Mouse (Mus musculus): ENCODE measurements around the gene Rhbdf2. TPM values are rescaled to one million over a fixed set of nuclear protein-coding genes. Genes with fewer than 3 reads are reported as not detected.
A peak's percentile ranks its signal among the peaks of the same experiment; 100 is the strongest.

Gene Rhbdf2
- polyA plus RNA-seq, 1 experiment from 2014 or later = 7.2 TPM

- Histone ChIP-seq H3K4me2 (no peak overlapping the region), H3K4me1 (replicated peaks) (peaks cover 28% of the 10 kb centered on the region), H3K36me3 (replicated peaks) (no peaks in the 10 kb centered on the region), H3K27ac (replicated peaks) (no peak overlapping the region), H3K4me3 (replicated peaks) (no peak overlapping the region), H3K27me3 (peaks cover 59% of the 10 kb centered on the region), H3K9ac (no peak overlapping the region), H3K9me3 (replicated peaks) (no peaks in the 10 kb centered on the region)
- WGBS (ENCODE audit: insufficient replicate concordance) = 73% methylated on average over 13 of the region's 13 CpGs
- no peak for ATAC-seq (ENCODE audit: insufficient read depth)
Observed at GRCm38 (mm10) chr11:116649711-116650337, 23.0 kb upstream of the Rhbdf2 start.

GRCm38 (mm10) chr11:116648976-116649375 is 22.2 kb upstream of the Rhbdf2 start:
- WGBS (ENCODE audit: insufficient replicate concordance) = 73% methylated on average over 10 of the region's 10 CpGs
- peaks cover 26% of the 10 kb centered on the region for H3K4me1 ChIP-seq (replicated peaks)
- H3K4me2 ChIP-seq = no peak overlapping the region
- no peaks in the 10 kb centered on the region for H3K9me3 ChIP-seq (replicated peaks)
- ATAC-seq (ENCODE audit: insufficient read depth) = no peak
- H3K9ac ChIP-seq = no peak overlapping the region
- H3K36me3 ChIP-seq (replicated peaks) = no peaks in the 10 kb centered on the region
- no peak overlapping the region for H3K4me3 ChIP-seq (replicated peaks)
- 0 out of 2 replicates have a peak overlapping the region, but pooled peaks have one; percentile 57 for H3K27ac ChIP-seq (replicated peaks)
- peaks cover 59% of the 10 kb centered on the region for H3K27me3 ChIP-seq

- H3K36me3 ChIP-seq (replicated peaks) = no peaks in the 10 kb centered on the region
- peaks cover 27% of the 10 kb centered on the region for H3K4me1 ChIP-seq (replicated peaks)
- WGBS (ENCODE audit: insufficient replicate concordance) = 59% methylated on average over 18 of the region's 18 CpGs
- H3K9me3 ChIP-seq (replicated peaks) = no peaks in the 10 kb centered on the region
- no peak overlapping the region for H3K9ac ChIP-seq
- peaks cover 59% of the 10 kb centered on the region for H3K27me3 ChIP-seq
- H3K4me3 ChIP-seq (replicated peaks) = no peak overlapping the region
- H3K27ac ChIP-seq (replicated peaks) = peak overlapping the region; percentile 57
- H3K4me2 ChIP-seq = no peak overlapping the region
- no peak for ATAC-seq (ENCODE audit: insufficient read depth)
Observed at GRCm38 (mm10) chr11:116648213-116648921, 21.5 kb upstream of the Rhbdf2 start.

GRCm38 (mm10) chr11:116647340-116647991 is 20.6 kb upstream of the Rhbdf2 start:
- 36% methylated on average over 11 of the region's 11 CpGs for WGBS (ENCODE audit: insufficient replicate concordance)
- Histone ChIP-seq H3K27ac (replicated peaks) (peak overlapping the region; percentile 57; the same call in 1 of the 2 replicates), H3K27me3 (peaks cover 59% of the 10 kb centered on the region)

GRCm38 (mm10) chr11:116646771-116647170 is 20.0 kb upstream of the Rhbdf2 start:
- H3K27ac ChIP-seq (replicated peaks) = no peak overlapping the region
- no peak overlapping the region for H3K4me3 ChIP-seq (replicated peaks)
- ATAC-seq (ENCODE audit: insufficient read depth) = no peak
- H3K9ac ChIP-seq = no peak overlapping the region
- peak overlapping the region; percentile 15; the same call in 1 of the 2 replicates for H3K4me2 ChIP-seq
- H3K27me3 ChIP-seq = peaks cover 52% of the 10 kb centered on the region
- no peaks in the 10 kb centered on the region for H3K36me3 ChIP-seq (replicated peaks)
- WGBS (ENCODE audit: insufficient replicate concordance) = 79% methylated on average over 7 of the region's 7 CpGs
- H3K4me1 ChIP-seq (replicated peaks) = peaks cover 29% of the 10 kb centered on the region
- no peaks in the 10 kb centered on the region for H3K9me3 ChIP-seq (replicated peaks)

More at GRCm38 (mm10) chr11:116647340-116647991, 20.6 kb upstream of the Rhbdf2 start:
- Histone ChIP-seq H3K4me2 (peak overlapping the region; percentile 15), H3K9ac (no peak overlapping the region), H3K4me1 (replicated peaks) (peaks cover 29% of the 10 kb centered on the region), H3K4me3 (replicated peaks) (no peak overlapping the region), H3K9me3 (replicated peaks) (no peaks in the 10 kb centered on the region), H3K36me3 (replicated peaks) (no peaks in the 10 kb centered on the region)
- peak; percentile 67 for ATAC-seq (ENCODE audit: insufficient read depth)

GRCm38 (mm10) chr11:116646136-116646535 is 19.3 kb upstream of the Rhbdf2 start:
- H3K4me3 ChIP-seq (replicated peaks) = no peak overlapping the region
- H3K4me1 ChIP-seq (replicated peaks) = peaks cover 29% of the 10 kb centered on the region
- H3K9me3 ChIP-seq (replicated peaks) = no peaks in the 10 kb centered on the region
- no peak for ATAC-seq (ENCODE audit: insufficient read depth)
- WGBS (ENCODE audit: insufficient replicate concordance) = 66% methylated on average over 11 of the region's 11 CpGs
- no peak overlapping the region for H3K27ac ChIP-seq (replicated peaks)
- H3K9ac ChIP-seq = no peak overlapping the region
- peaks cover 45% of the 10 kb centered on the region for H3K27me3 ChIP-seq
- H3K4me2 ChIP-seq = no peak overlapping the region
- no peaks in the 10 kb centered on the region for H3K36me3 ChIP-seq (replicated peaks)

GRCm38 (mm10) chr11:116645446-116646110 is 18.8 kb upstream of the Rhbdf2 start:
- no peak for ATAC-seq (ENCODE audit: insufficient read depth)
- Histone ChIP-seq H3K4me1 (replicated peaks) (peaks cover 29% of the 10 kb centered on the region), H3K9me3 (replicated peaks) (no peaks in the 10 kb centered on the region), H3K27me3 (peaks cover 40% of the 10 kb centered on the region), H3K36me3 (replicated peaks) (no peaks in the 10 kb centered on the region), H3K4me2 (no peak overlapping the region), H3K9ac (no peak overlapping the region), H3K4me3 (replicated peaks) (no peak overlapping the region), H3K27ac (replicated peaks) (no peak overlapping the region)
- WGBS (ENCODE audit: insufficient replicate concordance) = 56% methylated on average over 8 of the region's 8 CpGs

- Histone ChIP-seq H3K9ac (no peak overlapping the region), H3K4me1 (replicated peaks) (peaks cover 29% of the 10 kb centered on the region), H3K9me3 (replicated peaks) (no peaks in the 10 kb centered on the region), H3K27me3 (peaks cover 29% of the 10 kb centered on the region), H3K27ac (replicated peaks) (no peak overlapping the region), H3K4me2 (no peak overlapping the region), H3K4me3 (replicated peaks) (no peak overlapping the region), H3K36me3 (replicated peaks) (no peaks in the 10 kb centered on the region)
- WGBS (ENCODE audit: insufficient replicate concordance) = 60% methylated on average over 21 of the region's 21 CpGs
- ATAC-seq (ENCODE audit: insufficient read depth) = no peak
Observed at GRCm38 (mm10) chr11:116644225-116645112, 17.6 kb upstream of the Rhbdf2 start.

- 24% methylated on average over 19 of the region's 19 CpGs for WGBS (ENCODE audit: insufficient replicate concordance)
- Histone ChIP-seq H3K4me1 (replicated peaks) (peaks cover 29% of the 10 kb centered on the region), H3K36me3 (replicated peaks) (no peaks in the 10 kb centered on the region), H3K27ac (replicated peaks) (no peak overlapping the region), H3K9me3 (replicated peaks) (no peaks in the 10 kb centered on the region), H3K9ac (no peak overlapping the region), H3K4me3 (replicated peaks) (no peak overlapping the region), H3K27me3 (peaks cover 24% of the 10 kb centered on the region), H3K4me2 (no peak overlapping the region)
- no peak for ATAC-seq (ENCODE audit: insufficient read depth)
Observed at GRCm38 (mm10) chr11:116643579-116644224, 16.9 kb upstream of the Rhbdf2 start.
